Mouse (Mus musculus): ENCODE measurements at regions not wholly inside any gene's neighbourhood (a gene's known extent, or its start where the extent isn't known, plus 50 kb on each side); places are given as distances from the start of the nearest gene placed in this dataset.

DNA sequence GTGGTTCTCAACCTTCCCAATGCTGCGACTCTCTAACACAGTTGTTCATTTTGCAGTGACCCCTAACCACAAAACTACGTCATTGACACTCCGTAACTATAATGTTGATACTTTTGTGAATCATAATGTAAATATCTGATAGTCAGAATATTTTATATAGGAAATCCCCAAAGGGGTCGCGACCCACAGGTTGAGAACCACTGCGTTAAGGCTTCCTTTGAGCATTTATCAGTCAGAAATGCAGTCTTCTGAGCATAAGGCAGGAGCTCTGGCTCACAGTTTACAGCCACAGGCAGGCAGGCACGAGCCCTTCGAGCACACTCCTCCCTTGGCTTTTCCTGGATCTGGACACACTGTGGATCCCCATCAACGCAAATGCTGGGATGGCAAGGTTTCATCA lies 57.0 kb downstream of the Nxnl2 start:
- no peak for DNase-seq (ENCODE audit: low spot score in 2 of 2)

GRCm38 (mm10) chr13:51228862-51229770 lies 58.3 kb downstream of the Nxnl2 start:
- no peak for DNase-seq (ENCODE audit: low spot score in 2 of 2)

DNA sequence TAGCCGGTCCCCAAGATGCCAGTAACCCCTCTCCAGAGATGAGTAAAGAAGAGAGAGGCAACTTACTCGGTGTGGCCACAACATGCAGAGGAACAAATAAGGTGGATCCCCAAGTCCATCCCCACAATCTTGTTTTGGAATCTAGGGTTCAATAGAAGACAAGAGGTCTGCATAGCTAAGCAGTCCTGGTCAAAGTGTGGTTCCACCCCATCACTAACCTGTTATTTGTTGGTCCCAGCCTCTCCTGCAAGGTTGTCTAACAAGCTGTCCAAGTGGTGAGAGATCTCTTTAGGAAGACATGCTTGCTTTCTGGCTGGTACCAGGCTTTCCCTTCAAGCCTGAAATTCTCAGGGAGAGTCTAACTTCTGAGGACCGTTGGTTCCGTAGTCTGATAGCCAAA lies 59.0 kb downstream of the Nxnl2 start:
- no peak for DNase-seq (ENCODE audit: low spot score in 2 of 2)

- DNase-seq (ENCODE audit: low spot score in 2 of 2): no peak
These were observed 60.8 kb downstream of the Nxnl2 start for GRCm38 (mm10) chr13:51231586-51231985.

- DNase-seq (ENCODE audit: low spot score in 2 of 2): no peak
These were observed 76.6 kb downstream of the Nxnl2 start for GRCm38 (mm10) chr13:51247378-51247777.

GRCm38 (mm10) chr13:51253371-51253770 lies 82.5 kb downstream of the Nxnl2 start:
- no peak for DNase-seq (ENCODE audit: low spot score in 2 of 2)

DNA sequence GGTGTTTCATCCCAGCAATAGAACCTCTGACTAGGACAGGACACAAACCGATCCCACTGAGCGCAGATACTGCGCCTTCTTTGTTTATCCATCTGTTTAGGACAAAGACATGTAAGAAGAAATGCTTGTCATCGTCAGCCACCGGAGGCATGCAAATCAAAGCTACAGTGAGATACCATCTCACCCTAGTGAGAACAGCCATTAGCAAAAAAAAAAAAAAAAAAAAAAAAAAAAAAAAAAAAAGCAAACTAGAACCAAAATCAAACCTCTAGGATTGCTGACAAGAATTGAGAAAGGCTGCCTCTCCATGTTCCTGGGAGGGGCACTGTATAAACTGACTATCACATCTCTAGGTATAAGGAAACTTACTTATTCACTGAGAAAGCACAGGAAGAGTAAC lies 84.9 kb downstream of the Nxnl2 start:
- DNase-seq (ENCODE audit: low spot score in 2 of 2): no peak

DNA sequence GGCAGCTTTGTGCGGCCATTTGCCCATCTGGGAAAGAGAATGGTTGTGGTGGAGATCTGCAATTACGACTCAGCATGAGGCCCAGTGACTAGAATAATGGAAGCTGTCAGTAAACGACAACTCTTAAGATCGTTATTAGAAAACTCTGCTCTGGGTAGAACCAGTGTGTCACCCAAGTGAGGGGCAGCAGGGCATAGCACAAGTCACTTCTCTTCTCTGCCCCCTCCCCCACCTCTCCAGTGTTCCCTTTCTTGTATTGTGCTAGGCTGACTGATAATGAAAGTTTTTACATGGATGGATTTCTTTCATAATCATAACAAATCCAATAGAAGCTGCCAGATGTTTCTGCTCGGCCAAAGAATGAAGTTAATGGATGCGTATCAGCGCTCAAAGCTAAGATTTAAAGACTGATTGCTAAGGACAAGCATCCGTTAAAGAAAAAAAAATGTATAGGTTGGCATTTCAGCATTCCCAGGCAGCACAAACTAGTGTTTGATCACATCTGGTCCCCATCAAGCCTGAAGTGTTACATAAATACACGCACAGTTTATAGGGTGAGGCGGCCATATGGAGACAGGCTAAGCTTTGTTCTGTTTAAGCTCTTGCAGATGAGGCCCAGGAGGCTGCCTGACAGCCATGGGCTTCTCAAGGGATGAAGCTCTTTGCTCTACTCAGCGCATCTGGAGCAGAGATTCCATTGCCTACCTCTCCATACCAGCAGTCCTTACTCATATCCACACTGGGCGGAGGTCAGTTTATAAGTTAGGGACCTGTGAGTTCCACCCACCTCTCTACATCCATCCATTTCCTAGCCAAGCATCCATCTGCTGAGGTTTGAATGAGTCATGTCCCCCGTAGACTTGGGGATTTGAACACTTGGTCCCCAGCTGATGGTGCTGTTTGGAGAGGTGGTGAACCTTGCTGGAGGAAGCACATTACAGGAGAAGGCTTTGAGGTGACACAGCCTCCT lies 88.2 kb downstream of the Nxnl2 start:
- no peak for DNase-seq (ENCODE audit: low spot score in 2 of 2)

DNA sequence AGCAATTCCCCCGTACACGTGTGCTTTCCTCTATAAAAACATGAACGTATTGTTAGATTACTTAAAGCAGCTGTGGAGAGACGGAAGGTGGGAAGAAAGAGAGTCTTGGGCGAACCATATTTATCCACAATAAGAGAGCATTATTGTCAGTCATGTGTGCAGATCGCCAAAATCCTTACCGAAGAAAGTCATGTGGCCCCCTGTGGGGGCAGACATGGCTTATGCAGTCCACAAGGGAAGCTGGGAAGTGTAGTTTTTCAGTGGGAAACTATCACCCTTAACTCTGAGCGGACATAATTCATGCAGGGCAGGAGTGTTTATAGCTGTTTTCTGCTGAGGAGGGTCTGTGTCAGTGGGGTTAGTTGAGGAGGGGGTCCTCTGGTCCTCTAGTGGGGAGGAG lies 90.8 kb downstream of the Nxnl2 start:
- no peak for DNase-seq (ENCODE audit: low spot score in 2 of 2)

DNA sequence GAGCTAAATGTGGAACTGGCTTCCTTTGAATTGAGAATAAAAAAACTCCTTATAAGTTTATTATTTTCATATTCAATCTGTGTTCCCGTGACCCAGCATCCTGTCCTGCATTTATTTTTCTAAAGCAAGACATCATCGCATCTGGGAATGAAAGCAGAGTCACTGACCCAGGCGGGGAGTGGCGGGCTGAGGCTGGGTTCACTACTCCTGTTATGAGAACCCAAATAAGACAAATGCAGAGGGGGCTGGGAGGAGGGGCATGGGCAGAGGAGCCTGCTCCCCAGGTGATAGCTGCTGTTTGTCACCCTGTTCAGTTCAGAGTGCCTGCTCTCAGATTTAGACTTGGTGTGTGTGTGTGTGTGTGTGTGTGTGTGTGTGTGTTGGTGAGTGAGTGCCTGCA lies 102.0 kb downstream of the Nxnl2 start:
- no peak for DNase-seq (ENCODE audit: low spot score in 2 of 2)

- DNase-seq (ENCODE audit: low spot score in 2 of 2): peak in 1 of 2 experiments; percentile 41
These were observed 103.8 kb downstream of the Nxnl2 start for GRCm38 (mm10) chr13:51274639-51275038.

DNA sequence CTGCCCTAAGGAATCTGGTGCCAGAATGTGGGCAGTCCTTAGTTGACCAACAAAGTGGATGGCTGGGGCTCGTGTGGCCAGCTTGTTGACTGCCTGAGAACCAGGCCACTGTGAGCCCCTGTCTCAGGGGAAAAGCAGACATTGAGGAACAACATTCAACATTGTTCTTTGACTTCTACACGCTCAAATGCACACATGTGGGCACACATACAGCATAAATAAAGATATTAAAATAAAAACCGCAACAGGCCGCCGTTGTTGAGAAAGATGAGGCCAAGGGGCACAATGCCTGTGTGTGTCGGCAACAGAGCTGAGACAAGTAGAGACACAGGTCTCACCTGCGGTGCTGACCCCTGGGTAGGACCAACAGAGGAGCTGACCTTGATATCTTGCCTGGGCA lies 105.8 kb downstream of the Nxnl2 start:
- DNase-seq (ENCODE audit: low spot score in 2 of 2): no peak

GRCm38 (mm10) chr13:51277515-51277914 lies 106.7 kb downstream of the Nxnl2 start:
- no peak for DNase-seq (ENCODE audit: low spot score in 2 of 2)

- DNase-seq (ENCODE audit: low spot score in 2 of 2): no peak
These were observed 109.0 kb downstream of the Nxnl2 start for GRCm38 (mm10) chr13:51279642-51280387.

- DNase-seq (ENCODE audit: low spot score in 2 of 2): no peak
These were observed 109.5 kb downstream of the Nxnl2 start for GRCm38 (mm10) chr13:51280388-51280753.

DNA sequence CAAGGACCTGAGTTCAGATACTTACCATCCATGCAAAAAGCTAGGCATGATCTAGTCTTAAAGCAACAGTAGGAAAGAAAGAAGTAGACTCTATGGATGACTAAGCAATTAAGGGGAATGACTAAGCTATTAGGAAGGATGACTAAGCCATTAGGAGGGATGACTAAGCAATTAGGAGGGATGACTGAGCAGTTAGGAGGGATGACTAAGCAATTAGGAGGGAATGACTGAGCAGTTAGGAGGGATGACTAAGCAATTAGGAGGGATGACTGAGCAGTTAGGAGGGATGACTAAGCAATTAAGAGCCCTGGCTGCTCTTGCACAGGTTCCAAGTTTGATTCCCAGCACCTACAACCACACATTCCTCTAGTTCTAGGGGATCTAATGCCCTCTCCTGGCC lies 113.9 kb downstream of the Nxnl2 start:
- no peak for DNase-seq (ENCODE audit: low spot score in 2 of 2)

GRCm38 (mm10) chr13:51289442-51289841 lies 118.6 kb downstream of the Nxnl2 start:
- no peak for DNase-seq (ENCODE audit: low spot score in 2 of 2)

- DNase-seq (ENCODE audit: low spot score in 2 of 2): no peak
These were observed 118.4 kb upstream of the S1pr3 start for GRCm38 (mm10) chr13:51290021-51290424.

DNA sequence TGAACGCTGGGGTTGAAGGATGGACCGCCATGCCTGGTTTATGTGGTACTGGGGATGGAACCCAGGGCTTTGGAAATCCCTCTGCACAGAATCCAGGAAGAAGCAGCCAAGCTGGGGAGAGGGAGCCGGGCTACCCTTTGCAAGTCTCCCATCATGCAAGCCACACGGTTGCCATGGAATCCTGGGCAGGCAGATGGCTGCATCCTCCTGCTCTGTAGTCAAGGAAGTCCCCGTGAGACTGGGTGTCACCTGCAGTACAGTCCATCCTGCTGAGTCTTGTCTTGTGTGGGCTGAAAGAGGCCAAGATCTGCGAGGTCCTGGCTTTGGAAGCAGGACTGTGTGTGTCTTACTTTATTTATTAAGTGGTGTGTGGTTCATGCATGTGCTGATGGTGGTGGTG lies 117.5 kb upstream of the S1pr3 start:
- DNase-seq (ENCODE audit: low spot score in 2 of 2): no peak

- DNase-seq (ENCODE audit: low spot score in 2 of 2): no peak
These were observed 115.4 kb upstream of the S1pr3 start for GRCm38 (mm10) chr13:51293047-51293446.

DNA sequence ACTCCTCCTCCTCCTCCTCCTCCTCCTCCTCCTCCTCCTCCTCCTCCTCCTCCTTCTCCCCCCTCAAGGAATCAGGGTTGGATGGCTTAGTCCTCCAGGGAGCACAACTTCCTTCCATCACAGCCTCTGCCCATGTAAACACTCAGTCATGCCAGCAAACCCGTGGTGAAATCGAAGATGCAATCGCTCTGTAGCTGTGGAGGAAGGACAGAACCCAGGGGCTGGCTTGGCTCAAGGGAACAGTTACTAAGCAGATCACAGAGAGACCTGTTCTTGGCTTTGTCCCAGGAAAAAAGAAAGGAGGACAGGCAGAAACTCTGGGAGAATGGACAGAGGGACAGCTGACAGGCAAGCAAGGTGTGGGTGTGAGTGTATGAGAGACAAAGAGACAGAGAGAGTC lies 112.6 kb upstream of the S1pr3 start:
- no peak for DNase-seq (ENCODE audit: low spot score in 2 of 2)

Measured in natural killer cell, adult 2 months (primary cell).